Mouse (Mus musculus) CH12.LX (cell line): ENCODE data around the gene Slc24a2. TPM values are rescaled to one million over a fixed set of nuclear protein-coding genes. Genes with fewer than 3 reads are reported as not detected.

Experiments
- DNase-seq: peaks from one replicate; pipeline ENCODE4 v3.0.0-alpha.2; 2013; ENCODE audit errors: extremely low read depth
- H3K27ac ChIP-seq: 2 replicates; pipeline ENCODE4 v1.5.1; 2012; ENCODE audit warnings: low read depth, mild to moderate bottlenecking, control low read depth, moderate library complexity; ENCODE audit not compliant: insufficient read depth
- H3K27me3 ChIP-seq: replicated peaks from 2 replicates; pipeline ENCODE3; 2012; ENCODE audit warnings: inconsistent platforms
- H3K36me3 ChIP-seq, 2 experiments: replicated peaks in 1 of 2; 2 replicates each; pipeline versions ENCODE3 to v1.6.1; 2012; ENCODE audit warnings: inconsistent platforms in 1 of 2, low read length in 1 of 2, mild to moderate bottlenecking in 1 of 2, mixed read lengths in 1 of 2, moderate library complexity in 1 of 2; ENCODE audit not compliant: control insufficient read depth in 1 of 2, insufficient read depth in 1 of 2
- H3K4me1 ChIP-seq, 2 experiments: 2 replicates each; pipeline ENCODE4 v1.6.1; 2012; ENCODE audit warnings: inconsistent platforms in 1 of 2, moderate library complexity in 1 of 2; ENCODE audit not compliant: insufficient read depth in 2 of 2, control insufficient read depth in 1 of 2
- H3K4me2 ChIP-seq: 2 replicates; pipeline ENCODE4 v1.6.1; 2012; ENCODE audit warnings: low read depth, mild to moderate bottlenecking, control low read depth; ENCODE audit not compliant: poor library complexity, insufficient read depth, severe bottlenecking
- H3K4me3 ChIP-seq, 3 experiments: fragments of 150-350 bp in 1 of 3; sonication (generic) in 1 of 3; replicated peaks in 1 of 3; 2 replicates each; pipeline versions ENCODE3 to v1.5.1; 2011 to 2012; ENCODE audit warnings: low read depth in 2 of 3, low read length in 2 of 3, mild to moderate bottlenecking in 2 of 3, moderate library complexity in 2 of 3, control low read depth in 1 of 3, improper control_type of control experiment in 1 of 3, inconsistent platforms in 1 of 3, mixed read lengths in 1 of 3; ENCODE audit not compliant: poor library complexity in 1 of 3
- H3K79me2 ChIP-seq: replicated peaks from 2 replicates; pipeline ENCODE4 v1.6.1; 2012; ENCODE audit warnings: mild to moderate bottlenecking, moderate library complexity; ENCODE audit not compliant: control insufficient read depth, poor library complexity, insufficient read depth, severe bottlenecking; ENCODE audit errors: extremely low read depth
- H3K9ac ChIP-seq: 2 replicates; pipeline ENCODE4 v1.6.1; 2012; ENCODE audit warnings: low read depth, mild to moderate bottlenecking, control low read depth, moderate library complexity; ENCODE audit not compliant: insufficient read depth
- H3K9me3 ChIP-seq: replicated peaks from 2 replicates; pipeline ENCODE3; 2012; ENCODE audit warnings: low read length, inconsistent platforms, mixed read lengths
- CTCF ChIP-seq, 2 experiments: IDR thresholded peaks in 1 of 2; conservative IDR thresholded peaks in 1 of 2; 2 replicates each; pipeline ENCODE4 v1.5.1; 2011 to 2012; ENCODE audit warnings: low read depth in 2 of 2, low read length in 2 of 2, improper control_type of control experiment in 1 of 2, inconsistent platforms in 1 of 2, mild to moderate bottlenecking in 1 of 2, moderate library complexity in 1 of 2
- EP300 ChIP-seq: IDR thresholded peaks from 2 replicates; pipeline ENCODE4 v1.6.1; 2011; ENCODE audit warnings: low read length, improper control_type of control experiment
- ETS1 ChIP-seq: conservative IDR thresholded peaks from 2 replicates; pipeline ENCODE4 v1.6.1; 2012; ENCODE audit warnings: low read depth, mild to moderate bottlenecking, inconsistent platforms, low read length, improper control_type of control experiment, moderate library complexity
- JUND ChIP-seq: conservative IDR thresholded peaks from 2 replicates; pipeline ENCODE4 v1.6.1; 2011; ENCODE audit warnings: low read depth, low read length, improper control_type of control experiment
- MAFK ChIP-seq: IDR thresholded peaks from 2 replicates; pipeline ENCODE4 v1.6.1; 2011; ENCODE audit warnings: low read length, improper control_type of control experiment; ENCODE audit not compliant: insufficient replicate concordance
- NELFE ChIP-seq: IDR thresholded peaks from 2 replicates; pipeline ENCODE4 v1.6.1; 2011; ENCODE audit warnings: low read depth, low read length, improper control_type of control experiment
- PAX5 ChIP-seq: IDR thresholded peaks from 2 replicates; pipeline ENCODE4 v1.6.1; 2012; ENCODE audit warnings: low read length, inconsistent platforms, mixed read lengths
- POLR2AphosphoS2 ChIP-seq: IDR thresholded peaks from 2 replicates; pipeline ENCODE4 v1.6.1; 2011; ENCODE audit warnings: low read depth, low read length, improper control_type of control experiment
- TCF12 ChIP-seq: IDR thresholded peaks from 2 replicates; pipeline ENCODE4 v1.6.1; 2014; ENCODE audit warnings: low read depth, mild to moderate bottlenecking, inconsistent platforms, low read length, improper control_type of control experiment
- dilution Hi-C: fragments of 300-500 bp; cut with MboI; formaldehyde crosslinking; loops from 2 replicates; pipeline ENCODE4 v1.14.3; 2020; ENCODE audit warnings: low sequenced_read_pairs; ENCODE audit not compliant: extremely low pct_unique_long_range_greater_than_20kb, extremely low pct_ligation_motif_present
- in situ Hi-C: fragments of 300-500 bp; cut with MboI; formaldehyde crosslinking; loops from 3 replicates; pipeline ENCODE4 v1.14.3; 2019; ENCODE audit warnings: low sequenced_read_pairs, low pct_ligation_motif_present, low pct_unique_long_range_greater_than_20kb, mixed read lengths
- polyA plus RNA-seq: library from polyadenylated mRNA; unstranded; fragments of >175 nt; gene quantifications from 2 replicates; pipeline ENCODE4 v1.2.1, GENCODE M21; 2012; ENCODE audit warnings: low read depth; ENCODE audit not compliant: insufficient read length
- total RNA-seq, 2 experiments: library from RNA; depleted of rRNA; stranded (reverse); fragments of 300-350 nt in 1 of 2; fragments of >200 nt in 1 of 2; gene quantifications; 2 replicates each; pipeline ENCODE4 v1.2.3; 2012 to 2014

Slc24a2 gene
- total and polyA plus RNA-seq, 3 experiments: not detected

DNA sequence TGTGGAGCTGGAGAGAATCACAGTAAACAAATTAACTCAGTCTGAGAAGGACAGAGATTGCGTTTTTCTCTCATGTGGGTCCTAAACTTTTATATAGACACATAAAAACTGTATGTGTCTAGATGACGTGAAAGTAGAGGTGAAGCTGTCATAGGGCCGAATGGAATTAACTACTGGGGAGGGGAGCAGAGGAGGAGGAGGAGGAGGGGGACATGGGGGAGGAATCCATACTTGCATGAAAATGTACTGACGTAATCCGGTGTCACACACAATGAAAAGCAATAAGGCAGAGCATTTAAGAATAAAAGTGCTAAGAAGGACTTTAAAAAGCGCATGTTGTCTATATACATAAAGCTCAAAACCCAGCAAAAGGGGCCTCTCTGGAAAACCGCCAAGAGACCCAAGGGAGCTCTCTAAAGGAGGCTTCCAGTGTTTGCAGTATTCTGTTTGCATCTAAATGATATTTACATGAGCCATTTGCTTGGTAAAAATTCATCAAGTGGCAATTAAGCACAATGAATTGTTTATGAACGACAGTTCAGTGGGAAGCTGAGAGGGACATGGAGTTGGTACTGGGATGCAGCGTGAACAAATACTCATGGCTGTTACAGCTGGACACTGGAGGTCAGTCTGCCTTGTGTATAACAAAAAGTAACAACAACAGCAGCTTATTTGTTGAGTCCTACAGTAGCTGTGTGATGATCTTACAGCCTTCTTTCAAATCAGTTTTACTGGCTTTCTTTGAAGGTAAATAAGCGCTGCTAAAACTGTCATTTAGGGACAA, 45.9 kb downstream of the Slc24a2 start:
- DNase-seq: no peak
- Histone ChIP-seq H3K9ac (no peak overlapping the region), H3K4me3 (no peak overlapping the region), H3K27me3 (no peaks in the 10 kb centered on the region), H3K36me3 (no peaks in the 10 kb centered on the region), H3K79me2 (no peaks in the 10 kb centered on the region), H3K9me3 (no peaks in the 10 kb centered on the region), H3K4me1 (peaks cover 0 to 4% of the 10 kb centered on the region in 2 experiments; a peak in 2 of 4 replicates), H3K4me2 (no peak overlapping the region), H3K27ac (no peak overlapping the region)
- dilution Hi-C loops (no loop called here), in situ Hi-C loops (no loop called here)
- TF ChIP-seq ETS1 (no peak), POLR2AphosphoS2 (no peak), NELFE (no peak), PAX5 (no peak), TCF12 (no peak), EP300 (no peak)

DNA sequence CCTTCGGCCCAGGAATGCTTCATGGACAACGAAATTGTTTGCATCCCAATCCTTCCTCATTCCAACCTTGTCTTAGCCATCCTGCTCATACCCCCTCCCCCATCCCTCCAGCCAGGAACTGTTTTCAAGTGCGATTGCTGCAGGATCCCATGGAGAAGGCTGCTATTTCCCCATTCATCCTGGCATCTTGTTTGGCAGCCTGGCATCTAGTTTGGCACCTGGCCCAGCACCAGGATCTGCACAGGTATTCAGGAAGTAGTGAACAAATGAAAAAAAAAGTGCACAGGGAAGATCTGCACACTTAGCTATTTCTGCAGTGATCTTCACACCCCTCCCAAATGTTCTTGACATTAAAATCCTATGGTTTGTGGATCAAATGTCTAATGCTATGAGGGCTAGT, 53.2 kb downstream of the Slc24a2 start:
- dilution Hi-C loops (no loop called here), in situ Hi-C loops (no loop called here)
- H3K4me1 ChIP-seq: no peaks in the 10 kb centered on the region
- H3K4me3 ChIP-seq: no peak overlapping the region
- H3K4me2 ChIP-seq: no peak overlapping the region
- no peak overlapping the region for H3K9ac ChIP-seq
- no peaks in the 10 kb centered on the region for H3K9me3 ChIP-seq
- H3K27me3 ChIP-seq: no peaks in the 10 kb centered on the region
- H3K36me3 ChIP-seq: no peaks in the 10 kb centered on the region
- no peak overlapping the region for H3K27ac ChIP-seq
- TF ChIP-seq JUND (no peak), CTCF (conservative IDR thresholded peaks at IDR 0.05 in 1 of 2, IDR thresholded peaks at IDR 0.05 in 1 of 2; ENCODE audit: low read depth in 2 of 2, low read length in 2 of 2) (no peak), TCF12 (no peak)
- DNase-seq: no peak
- no peaks in the 10 kb centered on the region for H3K79me2 ChIP-seq

DNA sequence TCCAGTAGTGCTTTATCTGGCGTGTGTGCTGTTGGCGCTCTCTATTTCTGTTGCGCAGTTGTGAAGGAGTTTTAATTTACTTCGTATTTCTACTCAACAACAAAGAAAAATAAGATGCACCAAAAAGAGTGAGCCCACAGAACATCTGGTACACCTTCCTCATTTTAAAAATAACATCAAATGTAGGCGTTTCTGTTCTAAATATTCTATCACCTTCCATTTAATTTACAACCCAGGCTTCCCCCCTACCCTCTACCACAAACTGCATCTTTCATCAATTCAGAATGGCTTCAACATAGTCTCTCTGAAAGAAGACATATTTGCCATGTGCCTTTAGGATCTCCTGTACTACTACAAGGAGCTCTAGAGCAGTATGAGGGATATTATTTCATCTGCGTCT, 66.3 kb downstream of the Slc24a2 start:
- Histone ChIP-seq H3K27me3 (no peaks in the 10 kb centered on the region), H3K36me3 (no peaks in the 10 kb centered on the region), H3K4me2 (no peak overlapping the region), H3K9me3 (no peaks in the 10 kb centered on the region), H3K4me3 (no peak overlapping the region), H3K79me2 (no peaks in the 10 kb centered on the region), H3K9ac (no peak overlapping the region), H3K4me1 (peaks cover 0 to 8% of the 10 kb centered on the region in 2 experiments; a peak in 1 of 4 replicates), H3K27ac (no peak overlapping the region)
- no peak for DNase-seq
- TF ChIP-seq CTCF (conservative IDR thresholded peaks at IDR 0.05 in 1 of 2, IDR thresholded peaks at IDR 0.05 in 1 of 2; ENCODE audit: low read depth in 2 of 2, low read length in 2 of 2): no peak
- TF ChIP-seq MAFK: no peak
- no peak for TF ChIP-seq TCF12
- in situ Hi-C loops (no loop called here), dilution Hi-C loops (no loop called here)
